Mouse (Mus musculus) gastrocnemius, adult 8-10 months (tissue): Measurements from ENCODE around the gene Fam83b. TPM values are rescaled to one million over a fixed set of nuclear protein-coding genes. Genes with fewer than 3 reads are reported as not detected.

Experiments used
- DNase-seq, 2 experiments: peaks; one replicate each; pipeline ENCODE4 v3.0.0; 2022; ENCODE audit warnings: low spot score in 2 of 2
- total RNA-seq, 4 experiments: library from RNA; stranded (reverse); gene quantifications; 2 replicates each; pipeline ENCODE4 v1.2.4; 2022

Gene Fam83b
- total RNA-seq, 4 experiments from 2014 or later: not detected

DNA sequence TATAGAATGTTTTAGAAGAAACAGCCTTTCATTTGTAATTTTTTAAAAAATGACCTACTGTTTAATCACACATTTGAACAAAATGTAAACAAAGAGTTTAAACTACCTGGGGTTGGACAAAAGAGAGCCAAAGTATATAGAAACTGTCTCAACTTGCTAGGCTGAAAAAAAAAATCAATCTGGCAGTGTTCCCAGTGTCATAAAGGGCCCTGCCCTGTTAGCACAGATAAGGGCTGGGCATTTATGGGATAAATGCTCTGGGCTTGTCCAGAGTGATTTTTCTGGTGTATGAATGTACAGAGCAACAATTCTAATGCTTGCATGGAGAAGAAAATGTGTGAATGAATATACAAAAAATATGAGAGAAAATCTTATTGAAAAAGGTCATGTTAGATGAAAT lies 43.8 kb downstream of the Fam83b start:
- DNase-seq: no peak

DNA sequence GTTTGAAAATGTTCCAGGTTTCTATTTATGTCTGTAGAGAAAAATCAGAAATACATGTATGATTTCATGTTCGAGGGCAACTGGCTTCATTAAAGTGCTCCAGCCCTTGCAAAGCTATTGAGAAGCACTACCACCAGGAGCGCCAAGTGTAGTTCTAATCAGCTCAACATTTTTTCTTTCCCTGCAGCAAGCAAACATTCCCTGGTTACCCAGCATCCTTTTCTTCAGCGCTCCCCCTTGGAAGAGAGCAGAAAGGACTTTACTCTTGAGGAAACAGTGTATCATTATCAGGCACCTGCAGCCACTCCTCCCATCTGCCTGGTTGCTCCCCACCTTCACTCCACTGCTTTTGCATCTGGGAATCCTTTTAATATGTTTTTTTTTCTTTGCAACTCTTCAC lies 45.3 kb downstream of the Fam83b start:
- no peak for DNase-seq

DNA sequence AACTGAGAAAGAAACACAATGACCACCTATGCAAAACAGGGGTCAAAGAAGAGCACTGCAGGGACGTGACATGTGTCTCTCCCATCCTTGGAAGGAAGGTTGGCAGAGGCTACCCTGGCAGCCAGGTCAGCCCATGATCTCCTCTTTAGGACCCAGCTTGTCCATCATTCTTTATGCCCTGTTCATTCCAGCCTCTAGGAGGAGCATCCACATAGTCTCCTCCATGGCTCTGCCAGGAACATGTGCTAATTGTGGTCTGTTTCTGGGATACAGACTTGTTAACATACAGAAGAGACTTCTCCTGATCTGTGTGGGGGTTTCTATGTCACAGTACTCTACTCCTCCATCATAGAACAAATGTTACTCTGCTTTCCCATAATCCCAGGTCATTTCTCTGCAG lies 48.3 kb downstream of the Fam83b start:
- DNase-seq: no peak

- no peak for DNase-seq
These were observed 61.3 kb downstream of the Fam83b start for GRCm38 (mm10) chr9:76505650-76506049.

DNA sequence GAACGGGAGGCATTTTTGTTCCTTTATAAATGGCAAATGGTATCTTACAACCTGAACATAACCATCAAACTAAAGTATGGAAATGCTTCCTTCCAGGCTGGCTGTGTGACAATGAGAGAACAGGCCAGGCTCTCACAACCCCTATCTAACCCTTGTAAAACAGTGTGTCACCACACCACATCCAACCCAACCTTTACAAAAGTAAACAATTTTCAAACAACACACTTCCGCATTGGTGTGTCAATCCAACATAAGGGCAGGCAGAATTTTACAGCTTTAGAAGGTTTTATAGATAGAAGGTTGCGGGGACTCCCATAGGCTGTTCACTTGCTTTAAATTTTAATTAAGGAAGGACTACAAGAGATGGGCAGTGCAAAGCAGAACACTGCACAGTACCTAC lies 77.2 kb downstream of the Fam83b start:
- no peak for DNase-seq

DNA sequence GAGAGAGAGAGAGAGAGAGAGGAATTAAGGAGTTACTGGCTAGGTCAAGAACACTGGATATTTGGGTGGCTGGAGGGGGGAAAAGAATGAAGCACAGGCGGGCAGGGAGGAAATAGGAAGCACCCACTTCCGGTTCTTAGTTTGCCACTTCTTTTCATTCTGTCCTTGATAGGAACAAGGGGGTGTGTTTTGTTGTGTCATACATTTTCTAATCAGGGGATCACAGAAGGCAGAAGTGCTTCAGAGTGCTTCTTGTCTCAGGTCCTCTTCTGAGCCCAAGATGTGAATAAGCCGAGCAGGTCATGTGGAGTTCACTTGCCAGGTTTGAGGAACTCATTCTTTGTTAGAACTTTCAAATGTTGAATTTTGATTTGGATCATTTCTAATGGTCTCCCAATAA lies 86.8 kb downstream of the Fam83b start:
- DNase-seq: no peak

GRCm38 (mm10) chr9:76469500-76469899 lies 97.4 kb downstream of the Fam83b start:
- no peak for DNase-seq

DNA sequence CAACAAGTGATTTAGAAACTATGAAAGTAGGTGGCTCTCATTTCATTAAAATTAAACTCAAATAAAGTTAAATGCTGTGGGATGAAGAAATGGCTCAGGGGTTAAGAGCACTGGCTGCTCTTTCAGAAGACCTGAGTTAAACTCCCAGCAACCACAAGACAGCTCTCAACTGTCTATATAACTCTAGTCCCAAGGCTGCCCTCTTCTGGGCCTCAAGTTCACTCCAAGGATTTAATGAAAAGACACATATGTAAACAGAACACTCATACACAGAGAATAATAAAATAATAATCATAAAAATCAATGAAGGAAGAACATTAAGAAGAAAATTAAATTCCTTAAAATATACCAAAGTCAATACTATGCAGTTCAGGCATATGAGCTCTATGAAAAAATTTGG lies 105.4 kb downstream of the Fam83b start:
- no peak for DNase-seq

DNA sequence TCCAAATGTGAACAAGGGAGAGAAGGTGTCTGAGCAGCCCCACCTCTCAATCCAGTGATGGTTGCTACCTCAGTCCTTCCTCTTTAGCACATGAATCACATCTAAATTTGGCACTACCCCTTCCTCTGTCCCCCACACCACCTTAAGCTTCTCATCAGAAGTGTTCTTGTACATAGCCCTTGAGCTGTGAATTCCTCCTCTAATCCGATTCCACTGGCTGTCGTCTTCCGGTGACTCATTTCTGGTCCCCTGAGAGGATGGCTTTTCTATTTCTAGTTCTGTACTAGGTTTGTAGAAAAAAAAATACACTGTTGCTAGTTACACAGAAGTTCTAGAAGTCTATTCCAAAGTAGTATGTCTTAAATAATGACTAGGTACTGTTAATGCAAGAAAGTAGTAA lies 111.2 kb downstream of the Fam83b start:
- no peak for DNase-seq

Other genes with a start within 250 kb of the Fam83b start
- gene Hcrtr2, start 243.3 kb downstream of the Fam83b start, total RNA-seq: not detected